Mouse (Mus musculus): Measurements from ENCODE around the gene Sfta2. TPM values are rescaled to one million over a fixed set of nuclear protein-coding genes. Genes with fewer than 3 reads are reported as not detected.

The Sfta2 gene
- polyA plus RNA-seq (2016; fragmentation: Nextera tagmentation; extraction: Ambion mirVana), result not detected in 2 replicates

DNA sequence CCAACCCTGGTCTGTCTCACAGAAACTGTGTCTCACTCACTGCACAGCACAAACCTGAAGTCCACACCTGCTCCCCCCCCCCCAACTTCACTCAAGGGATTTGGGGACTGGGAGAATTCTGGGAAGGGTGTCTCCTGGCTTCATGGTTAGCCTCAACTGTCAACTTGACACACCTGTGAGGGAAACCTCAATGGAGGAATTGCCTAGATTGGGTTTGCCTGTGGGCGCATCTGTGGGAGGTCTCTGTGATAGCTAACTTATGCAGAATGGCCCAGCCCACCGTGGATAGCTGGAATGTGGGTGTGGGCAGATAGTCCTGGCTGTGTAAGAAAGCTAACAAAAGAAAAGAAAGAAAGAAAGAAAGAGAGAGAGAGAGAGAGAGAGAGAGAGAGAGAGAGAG, at the start of gene Sfta2:
TSS of gene Sfta2 (plus strand) at position 301 of the 400 bp plus-strand sequence.
- H3K4me2 ChIP-seq, result no peak within 1 kb of the TSS
- WGBS, result 56% methylated on average over 2 of the region's 2 CpGs
- peaks cover 4% of the 10 kb centered on the region; the same call in 1 of the 2 replicates for H3K9me3 ChIP-seq
- no peak for ATAC-seq (ENCODE audit: insufficient number of reproducible peaks, insufficient read depth, low FRiP score, low TSS enrichment, low read depth)
- peaks cover 8% of the 10 kb centered on the region for H3K27me3 ChIP-seq
- H3K9ac ChIP-seq (replicated peaks), result no peak within 1 kb of the TSS
- no peaks in the 10 kb centered on the region for H3K4me1 ChIP-seq (replicated peaks)
- H3K4me3 ChIP-seq (replicated peaks), result no peak within 1 kb of the TSS
- H3K36me3 ChIP-seq, result no peaks in the 10 kb centered on the region
- H3K27ac ChIP-seq, result no peak within 1 kb of the TSS

DNA sequence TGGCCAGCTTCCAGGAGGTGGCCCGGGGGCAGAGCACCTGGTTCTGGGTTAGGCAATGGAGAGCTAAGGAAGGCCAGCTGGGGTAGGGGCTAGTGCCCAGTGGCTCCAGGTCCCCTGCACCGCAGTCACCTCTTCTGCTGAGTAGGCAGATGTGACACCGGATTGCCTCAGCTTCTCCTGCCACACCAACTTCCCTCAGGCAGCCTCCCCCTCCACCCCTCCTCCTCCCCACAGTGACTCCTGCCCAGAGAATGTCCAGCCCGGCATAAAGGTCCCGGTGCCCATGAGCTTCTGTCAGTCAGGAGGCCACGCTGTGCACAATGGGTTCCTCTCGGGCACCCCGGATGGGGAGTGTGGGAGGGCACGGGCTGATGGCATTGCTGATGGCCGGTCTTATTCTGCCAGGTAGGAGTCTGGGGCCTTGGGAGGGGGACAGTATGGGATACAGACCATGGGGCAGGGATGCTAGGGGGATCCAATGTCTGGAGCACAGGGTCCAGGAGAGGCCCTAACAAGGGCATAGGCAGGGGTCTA, 49.4 kb upstream of the Sfta2 start, which contains the start of gene Cdsn:
TSS of gene Cdsn (plus strand) at position 248 of the 534 bp plus-strand sequence.
- no peaks in the 10 kb centered on the region for H3K36me3 ChIP-seq
- no peaks in the 10 kb centered on the region for H3K27me3 ChIP-seq
- no peak within 1 kb of the TSS for H3K4me3 ChIP-seq (replicated peaks)
- no peaks in the 10 kb centered on the region for H3K4me1 ChIP-seq (replicated peaks)
- no peak for ATAC-seq (ENCODE audit: insufficient number of reproducible peaks, insufficient read depth, low FRiP score, low TSS enrichment, low read depth)
- H3K27ac ChIP-seq, result no peak within 1 kb of the TSS
- no peaks in the 10 kb centered on the region for H3K9me3 ChIP-seq
- no peak within 1 kb of the TSS for H3K9ac ChIP-seq (replicated peaks)
- WGBS, result 79% methylated on average over 10 of the region's 10 CpGs
- H3K4me2 ChIP-seq, result no peak within 1 kb of the TSS

DNA sequence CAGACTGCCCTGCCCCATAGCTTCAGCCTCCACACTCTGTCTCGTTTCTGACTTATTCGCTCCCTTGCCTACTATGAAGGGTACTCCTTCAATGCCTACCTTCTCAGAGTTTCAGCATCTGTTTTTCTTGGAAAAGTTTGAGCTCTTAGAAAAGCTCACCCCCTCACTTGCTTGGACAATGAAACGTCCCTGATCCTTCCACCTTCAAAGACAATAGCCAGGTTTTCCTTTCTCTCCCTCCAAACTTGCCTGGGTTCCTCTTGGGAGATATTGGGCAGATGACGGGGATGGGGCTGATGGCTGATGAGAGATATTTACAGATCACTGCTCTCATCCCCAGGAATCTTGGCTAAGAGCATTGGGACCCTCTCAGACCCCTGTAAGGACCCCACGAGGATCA, 47.0 kb upstream of the Sfta2 start:
- ATAC-seq (ENCODE audit: insufficient number of reproducible peaks, insufficient read depth, low FRiP score, low TSS enrichment, low read depth), result no peak
- Histone ChIP-seq H3K4me1 (replicated peaks) (no peaks in the 10 kb centered on the region), H3K4me2 (no peak overlapping the region), H3K9me3 (no peaks in the 10 kb centered on the region), H3K9ac (replicated peaks) (no peak overlapping the region), H3K4me3 (replicated peaks) (no peak overlapping the region), H3K27me3 (no peaks in the 10 kb centered on the region; the same call in 1 of the 2 replicates), H3K36me3 (no peaks in the 10 kb centered on the region), H3K27ac (no peak overlapping the region)
- WGBS, result 78% methylated on average over 5 of the region's 5 CpGs

DNA sequence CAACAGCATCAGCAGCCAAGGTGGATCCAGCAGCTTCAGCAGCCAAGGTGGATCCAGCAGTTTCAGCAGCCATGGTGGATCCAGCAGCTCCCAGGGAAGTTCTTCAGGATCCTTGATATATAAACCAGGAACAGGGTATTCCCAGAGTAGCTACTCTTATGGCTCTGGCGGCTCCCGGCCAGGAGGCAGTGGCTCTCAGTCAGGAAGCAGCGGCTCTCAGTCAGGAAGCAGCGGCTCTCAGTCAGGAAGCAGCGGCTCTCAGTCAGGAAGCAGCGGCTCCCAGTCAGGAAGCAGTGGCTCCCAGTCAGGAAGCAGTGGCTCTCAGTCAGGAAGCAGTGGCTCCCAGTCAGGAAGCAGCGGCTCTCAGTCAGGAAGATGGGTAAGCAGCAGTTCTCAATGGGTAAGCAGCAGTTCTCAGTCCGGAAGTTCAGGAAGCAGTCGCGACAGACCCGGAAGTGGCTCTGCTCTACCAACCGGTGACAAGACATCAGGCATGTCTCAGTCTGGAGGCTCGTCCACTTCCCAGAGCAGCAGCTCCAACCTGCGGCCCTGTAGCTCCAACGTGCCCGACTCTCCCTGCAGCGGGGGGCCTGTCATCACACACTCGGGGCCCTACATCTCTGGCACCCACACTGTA, 46.5 kb upstream of the Sfta2 start:
- no peak for ATAC-seq (ENCODE audit: insufficient number of reproducible peaks, insufficient read depth, low FRiP score, low TSS enrichment, low read depth)
- H3K27me3 ChIP-seq, result no peaks in the 10 kb centered on the region; the same call in 1 of the 2 replicates
- H3K36me3 ChIP-seq, result no peaks in the 10 kb centered on the region
- WGBS, result 90% methylated on average over 18 of the region's 18 CpGs
- no peaks in the 10 kb centered on the region for H3K4me1 ChIP-seq (replicated peaks)
- no peak overlapping the region for H3K27ac ChIP-seq
- H3K4me2 ChIP-seq, result no peak overlapping the region
- H3K4me3 ChIP-seq (replicated peaks), result no peak overlapping the region
- H3K9me3 ChIP-seq, result no peaks in the 10 kb centered on the region
- H3K9ac ChIP-seq (replicated peaks), result no peak overlapping the region

DNA sequence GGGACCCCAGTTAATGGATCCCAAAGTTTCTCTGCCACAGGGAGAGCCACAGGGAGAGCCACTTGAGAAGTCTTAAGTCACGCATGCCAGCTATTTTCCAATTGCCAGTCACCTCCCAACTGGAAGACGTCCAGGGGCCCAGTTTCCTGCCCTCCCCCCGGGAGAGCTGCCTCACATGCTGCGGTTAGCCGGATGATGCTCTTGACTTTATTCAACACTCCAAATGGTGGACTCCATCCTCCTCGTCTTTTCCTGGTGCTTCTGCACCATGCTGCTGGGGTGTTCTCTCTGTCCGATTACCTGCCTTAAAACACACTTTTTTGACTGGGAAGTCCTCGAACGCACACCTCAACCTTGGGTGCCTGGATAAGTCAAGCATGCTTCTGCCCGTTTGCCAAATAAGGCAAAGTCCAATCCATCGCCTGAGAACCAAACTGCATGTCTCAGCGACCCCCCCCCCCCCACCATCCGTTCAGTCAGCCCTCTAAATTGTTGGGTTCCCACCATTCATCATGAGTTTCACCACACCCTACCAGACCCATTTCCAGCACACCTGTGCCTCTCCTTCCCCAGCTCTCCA, 45.1 kb upstream of the Sfta2 start:
- Histone ChIP-seq H3K27me3 (no peaks in the 10 kb centered on the region; the same call in 1 of the 2 replicates), H3K4me1 (replicated peaks) (no peaks in the 10 kb centered on the region), H3K4me2 (no peak overlapping the region), H3K9ac (replicated peaks) (no peak overlapping the region), H3K9me3 (no peaks in the 10 kb centered on the region), H3K36me3 (no peaks in the 10 kb centered on the region), H3K27ac (no peak overlapping the region), H3K4me3 (replicated peaks) (no peak overlapping the region)
- no peak for ATAC-seq (ENCODE audit: insufficient number of reproducible peaks, insufficient read depth, low FRiP score, low TSS enrichment, low read depth)
- 89% methylated on average over 13 of the region's 13 CpGs for WGBS

DNA sequence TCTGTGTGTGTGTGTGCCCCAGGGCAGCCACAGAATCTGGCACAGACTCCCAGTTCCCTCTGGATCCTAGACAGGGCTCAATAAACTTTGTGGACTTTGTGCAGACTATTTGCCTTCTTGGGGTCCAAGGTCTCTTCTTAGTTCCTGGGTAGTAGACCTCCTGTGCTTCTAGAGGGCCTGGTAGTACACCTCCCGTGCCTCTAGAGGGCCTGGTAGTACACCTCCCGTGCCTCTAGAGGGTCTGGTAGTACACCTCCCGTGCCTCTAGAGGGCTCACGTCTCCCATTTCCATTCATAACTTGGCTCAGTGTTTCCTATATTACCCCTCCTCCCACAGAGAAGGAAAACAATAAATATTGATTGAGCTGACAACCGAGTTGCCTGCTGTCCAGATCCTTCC, 44.5 kb upstream of the Sfta2 start:
- Histone ChIP-seq H3K9ac (replicated peaks) (no peak overlapping the region), H3K4me2 (no peak overlapping the region), H3K36me3 (no peaks in the 10 kb centered on the region), H3K27me3 (no peaks in the 10 kb centered on the region; the same call in 1 of the 2 replicates), H3K27ac (no peak overlapping the region), H3K4me1 (replicated peaks) (no peaks in the 10 kb centered on the region), H3K4me3 (replicated peaks) (no peak overlapping the region), H3K9me3 (no peaks in the 10 kb centered on the region)
- ATAC-seq (ENCODE audit: insufficient number of reproducible peaks, insufficient read depth, low FRiP score, low TSS enrichment, low read depth), result no peak
- WGBS, result 31% methylated on average over 5 of the region's 5 CpGs

DNA sequence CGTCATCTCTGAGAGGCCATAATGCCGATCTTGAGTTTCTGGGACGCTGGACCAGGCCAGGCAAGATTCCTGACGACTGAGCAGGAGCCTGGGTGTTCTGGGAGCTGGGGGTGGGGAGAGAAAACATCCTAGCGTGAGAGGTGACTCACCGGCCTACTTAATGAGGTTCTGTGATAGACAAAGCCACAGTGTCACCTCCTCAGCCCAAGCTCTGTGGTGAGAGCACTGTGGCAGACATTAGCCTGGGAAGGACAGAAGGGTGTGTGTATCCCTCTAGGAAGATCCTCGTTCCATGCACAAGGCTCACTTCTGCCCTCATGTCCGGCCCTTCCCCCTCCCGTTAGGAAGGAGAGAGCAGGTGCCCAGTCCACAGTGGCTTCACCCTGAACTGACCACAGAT, 44.0 kb upstream of the Sfta2 start:
- no peak for ATAC-seq (ENCODE audit: insufficient number of reproducible peaks, insufficient read depth, low FRiP score, low TSS enrichment, low read depth)
- Histone ChIP-seq H3K9ac (replicated peaks) (no peak overlapping the region), H3K36me3 (no peaks in the 10 kb centered on the region), H3K4me3 (replicated peaks) (no peak overlapping the region), H3K4me1 (replicated peaks) (no peaks in the 10 kb centered on the region), H3K27me3 (no peaks in the 10 kb centered on the region; the same call in 1 of the 2 replicates), H3K9me3 (no peaks in the 10 kb centered on the region), H3K4me2 (no peak overlapping the region), H3K27ac (no peak overlapping the region)
- WGBS, result 78% methylated on average over 9 of the region's 9 CpGs

DNA sequence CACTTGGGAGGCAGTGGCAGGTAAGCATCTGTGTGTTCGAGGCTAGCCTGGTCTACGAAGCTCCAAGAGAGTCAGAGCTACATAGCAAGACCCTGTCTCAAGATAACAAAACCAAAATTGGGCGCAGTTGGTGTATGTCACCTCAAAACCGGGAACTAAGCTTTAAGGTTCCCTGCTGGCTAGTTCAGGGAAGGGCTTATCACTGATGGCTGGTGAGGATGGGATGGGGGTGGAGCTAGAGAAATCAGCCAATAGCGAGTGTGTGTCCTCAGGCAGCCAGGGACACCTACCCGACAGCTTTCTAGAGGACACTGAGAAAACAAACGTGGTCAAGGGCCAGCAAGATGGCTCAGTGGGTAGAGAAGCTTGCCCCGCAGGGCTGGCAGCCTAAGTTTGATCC, 43.1 kb upstream of the Sfta2 start:
- Histone ChIP-seq H3K27me3 (no peaks in the 10 kb centered on the region; the same call in 1 of the 2 replicates), H3K4me3 (replicated peaks) (no peak overlapping the region), H3K27ac (no peak overlapping the region), H3K9me3 (no peaks in the 10 kb centered on the region), H3K4me2 (no peak overlapping the region), H3K4me1 (replicated peaks) (no peaks in the 10 kb centered on the region), H3K36me3 (no peaks in the 10 kb centered on the region), H3K9ac (replicated peaks) (no peak overlapping the region)
- 63% methylated on average over 8 of the region's 8 CpGs for WGBS
- ATAC-seq (ENCODE audit: insufficient number of reproducible peaks, insufficient read depth, low FRiP score, low TSS enrichment, low read depth), result no peak

DNA sequence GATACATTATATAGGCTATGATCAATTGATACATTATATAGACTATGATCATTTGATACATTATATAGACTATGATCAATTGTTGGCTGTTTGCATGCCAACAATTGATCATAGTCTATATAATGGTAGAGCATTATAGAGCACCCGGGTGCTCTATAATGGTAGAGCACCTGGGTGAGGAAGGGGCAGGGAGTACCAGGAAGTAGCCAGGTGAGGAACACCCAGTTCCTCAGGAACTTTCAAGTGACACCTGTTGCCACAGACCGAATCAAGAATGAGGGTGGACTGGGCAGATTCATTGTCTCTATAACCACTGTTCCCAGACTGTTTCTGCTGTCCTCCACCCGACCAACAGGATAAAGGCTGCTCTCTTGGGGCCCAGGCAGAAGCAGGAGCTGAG, 34.2 kb upstream of the Sfta2 start, which contains the start of gene 2300002M23Rik:
TSS of gene 2300002M23Rik (plus strand) at position 301 of the 400 bp plus-strand sequence.
- H3K36me3 ChIP-seq, result no peaks in the 10 kb centered on the region
- H3K4me1 ChIP-seq (replicated peaks), result peaks cover 11% of the 10 kb centered on the region
- peaks cover 42% of the 10 kb centered on the region for H3K27me3 ChIP-seq
- H3K27ac ChIP-seq, result no peak within 1 kb of the TSS
- H3K4me3 ChIP-seq (replicated peaks), result no peak within 1 kb of the TSS
- no peak for ATAC-seq (ENCODE audit: insufficient number of reproducible peaks, insufficient read depth, low FRiP score, low TSS enrichment, low read depth)
- no peak within 1 kb of the TSS for H3K9ac ChIP-seq (replicated peaks)
- peaks cover 3% of the 10 kb centered on the region; the same call in 1 of the 2 replicates for H3K9me3 ChIP-seq
- 60% methylated on average over 3 of the region's 3 CpGs for WGBS
- no peak within 1 kb of the TSS for H3K4me2 ChIP-seq

DNA sequence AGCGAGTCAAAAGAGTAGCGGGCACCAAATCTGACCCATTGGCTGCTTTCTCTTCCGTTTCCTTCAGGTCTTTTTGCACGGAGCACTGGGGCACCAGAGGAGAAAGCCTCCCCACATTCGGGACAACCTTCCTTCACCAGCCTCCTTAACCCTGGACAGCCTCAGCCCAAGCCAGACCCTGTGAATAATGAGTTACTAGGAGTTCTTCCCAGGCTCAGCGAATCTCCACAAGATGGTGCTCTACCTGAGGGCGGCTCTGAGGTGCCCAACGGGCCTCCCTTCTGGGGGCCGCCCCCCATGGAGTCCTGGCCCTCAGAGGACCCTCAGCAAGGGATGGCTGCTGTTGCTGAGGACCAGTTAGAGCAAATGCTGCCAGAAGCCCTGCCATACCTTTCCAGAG, 33.6 kb upstream of the Sfta2 start:
- WGBS, result 19% methylated on average over 9 of the region's 9 CpGs
- ATAC-seq (ENCODE audit: insufficient number of reproducible peaks, insufficient read depth, low FRiP score, low TSS enrichment, low read depth), result no peak
- Histone ChIP-seq H3K9me3 (peaks cover 3% of the 10 kb centered on the region; the same call in 1 of the 2 replicates), H3K36me3 (no peaks in the 10 kb centered on the region), H3K27me3 (peaks cover 42% of the 10 kb centered on the region), H3K4me3 (replicated peaks) (no peak overlapping the region), H3K4me1 (replicated peaks) (peaks cover 11% of the 10 kb centered on the region), H3K4me2 (no peak overlapping the region), H3K27ac (no peak overlapping the region), H3K9ac (replicated peaks) (no peak overlapping the region)

DNA sequence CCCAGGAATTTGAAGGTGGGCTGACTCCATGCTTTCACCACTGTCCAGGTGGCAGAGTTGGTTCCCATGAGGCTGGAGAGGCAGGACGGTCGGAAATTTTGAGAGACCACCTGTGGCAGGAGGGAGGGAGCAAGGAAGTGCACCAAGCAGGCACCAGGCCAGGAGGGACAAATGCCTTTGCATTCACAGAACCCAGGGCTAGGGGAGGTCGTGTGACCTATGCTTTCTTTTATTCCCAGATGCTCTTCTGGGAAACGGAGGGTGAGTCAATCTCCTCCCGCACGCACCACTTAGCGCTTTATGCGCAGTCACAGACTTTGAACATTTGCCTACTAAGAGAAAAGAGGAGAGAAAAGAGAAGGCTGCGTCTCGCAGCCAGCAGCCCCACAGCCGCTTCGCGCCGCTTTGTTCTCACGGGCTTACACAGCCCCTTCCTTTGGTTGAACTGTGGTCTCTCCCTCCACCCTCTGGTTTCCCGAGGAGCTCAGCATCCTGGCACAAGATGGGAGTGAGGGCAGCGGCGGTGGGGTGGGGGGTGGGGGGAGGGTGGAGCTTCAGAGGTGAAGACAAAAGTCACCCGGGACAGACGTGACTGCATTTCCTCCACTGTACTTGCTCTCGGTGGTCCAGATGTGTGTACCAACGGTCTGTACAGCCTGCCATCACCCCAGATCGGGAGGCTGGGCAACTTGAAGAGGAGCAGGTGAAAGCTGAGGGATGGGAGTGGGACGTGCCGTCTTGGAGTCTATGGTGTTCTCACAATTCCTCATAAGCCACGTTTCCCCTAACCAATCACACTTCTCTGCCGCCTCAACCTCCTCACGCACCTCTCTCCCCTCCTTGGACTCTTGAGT, 32.0 kb upstream of the Sfta2 start:
- Histone ChIP-seq H3K36me3 (no peaks in the 10 kb centered on the region), H3K9me3 (peaks cover 3% of the 10 kb centered on the region; the same call in 1 of the 2 replicates), H3K9ac (replicated peaks) (peak overlapping the region; percentile 58), H3K27ac (no peak overlapping the region), H3K4me1 (replicated peaks) (peaks cover 11% of the 10 kb centered on the region), H3K27me3 (peaks cover 44% of the 10 kb centered on the region), H3K4me3 (replicated peaks) (peak overlapping the region; percentile 33), H3K4me2 (peak overlapping the region; percentile 62)
- ATAC-seq (ENCODE audit: insufficient number of reproducible peaks, insufficient read depth, low FRiP score, low TSS enrichment, low read depth), result no peak
- 4% methylated on average over 28 of the region's 28 CpGs for WGBS

Measured in limb, embryonic 12.5 days (tissue).